Mouse (Mus musculus): Measurements from ENCODE around the gene Terb2. TPM values are rescaled to one million over a fixed set of nuclear protein-coding genes. Genes with fewer than 3 reads are reported as not detected.

The Terb2 gene
- total RNA-seq (2021): not detected
- long read RNA-seq, experiment 1: 0 reads
- long read RNA-seq, experiment 2: 0 reads

DNA sequence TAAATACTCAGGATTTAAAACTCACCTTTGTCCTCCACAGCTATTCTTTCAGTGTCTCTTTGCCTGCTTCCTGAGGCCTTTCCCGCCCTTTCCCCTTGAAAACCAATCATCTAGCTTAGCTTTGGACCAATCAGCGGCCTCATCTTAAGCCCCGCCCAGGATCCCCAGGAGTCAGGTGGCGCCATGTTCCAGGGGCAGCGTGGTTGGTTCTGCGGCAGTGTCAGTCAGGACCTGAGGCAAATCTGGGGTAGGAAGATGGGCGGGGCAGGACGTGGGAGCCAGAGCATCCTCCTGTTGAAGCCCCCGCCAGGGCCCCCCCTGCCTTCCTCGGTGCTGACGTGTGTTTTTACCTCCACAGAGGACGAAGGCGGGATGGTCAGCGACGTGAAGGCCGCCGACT, at the start of gene Terb2, which contains the start of gene Patl2:
TSS of gene Terb2 (plus strand) at position 167 of the 400 bp plus-strand sequence.
TSS of gene Patl2 (minus strand) at position 84 of the 400 bp plus-strand sequence.
- no peak for DNase-seq (ENCODE audit: low spot score in 2 of 2)

DNA sequence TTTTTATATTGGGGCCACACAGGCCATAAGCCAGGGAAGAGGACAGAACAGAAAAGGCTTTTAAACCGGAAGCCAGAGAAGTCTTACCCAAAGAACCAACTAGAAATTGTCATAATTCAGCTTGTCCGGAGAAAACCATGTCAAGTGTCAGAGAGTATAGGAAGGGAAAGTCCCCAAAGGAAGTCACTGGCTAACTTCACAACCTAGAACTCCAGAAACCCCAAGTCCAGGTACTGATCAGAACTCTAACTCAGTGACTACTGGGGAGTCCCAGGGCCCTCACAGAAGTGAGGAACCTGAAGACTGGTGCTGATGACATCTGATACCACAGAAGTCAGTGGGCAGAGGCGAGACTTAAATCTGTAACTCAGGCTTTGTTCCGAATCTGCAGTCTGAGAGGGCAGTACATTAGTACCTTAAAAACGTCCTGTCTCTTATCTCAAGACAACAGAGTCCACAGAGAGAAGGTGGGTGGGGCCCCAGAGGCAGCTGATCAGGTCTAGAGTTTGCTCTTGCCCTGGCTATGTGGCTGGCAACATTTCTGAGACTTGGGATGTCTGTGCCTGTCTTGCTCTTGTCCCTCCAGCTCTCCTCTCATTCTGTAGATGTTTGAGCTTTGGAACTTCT, 48.1 kb upstream of the Terb2 start:
- DNase-seq (ENCODE audit: low spot score in 2 of 2): no peak

DNA sequence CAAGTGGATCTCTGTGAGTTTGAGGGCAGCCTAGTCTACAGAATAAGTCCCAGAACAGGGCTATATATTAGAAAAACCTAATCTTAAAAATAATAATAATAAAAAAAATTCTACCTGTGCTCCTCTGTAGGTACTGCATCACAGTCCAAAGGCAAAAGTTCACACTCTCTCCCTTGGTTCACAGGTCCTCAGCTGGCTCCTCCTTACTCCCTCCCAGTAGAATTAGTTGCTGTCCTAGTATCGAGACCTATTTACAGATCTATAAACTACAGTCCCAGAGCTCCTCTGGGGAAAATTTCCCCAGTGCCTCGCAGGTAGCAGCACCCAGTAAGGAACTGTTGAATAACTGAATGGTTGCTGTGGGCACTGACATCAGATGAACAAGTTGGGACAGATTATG, 45.3 kb upstream of the Terb2 start:
- no peak for DNase-seq (ENCODE audit: low spot score in 2 of 2)

DNA sequence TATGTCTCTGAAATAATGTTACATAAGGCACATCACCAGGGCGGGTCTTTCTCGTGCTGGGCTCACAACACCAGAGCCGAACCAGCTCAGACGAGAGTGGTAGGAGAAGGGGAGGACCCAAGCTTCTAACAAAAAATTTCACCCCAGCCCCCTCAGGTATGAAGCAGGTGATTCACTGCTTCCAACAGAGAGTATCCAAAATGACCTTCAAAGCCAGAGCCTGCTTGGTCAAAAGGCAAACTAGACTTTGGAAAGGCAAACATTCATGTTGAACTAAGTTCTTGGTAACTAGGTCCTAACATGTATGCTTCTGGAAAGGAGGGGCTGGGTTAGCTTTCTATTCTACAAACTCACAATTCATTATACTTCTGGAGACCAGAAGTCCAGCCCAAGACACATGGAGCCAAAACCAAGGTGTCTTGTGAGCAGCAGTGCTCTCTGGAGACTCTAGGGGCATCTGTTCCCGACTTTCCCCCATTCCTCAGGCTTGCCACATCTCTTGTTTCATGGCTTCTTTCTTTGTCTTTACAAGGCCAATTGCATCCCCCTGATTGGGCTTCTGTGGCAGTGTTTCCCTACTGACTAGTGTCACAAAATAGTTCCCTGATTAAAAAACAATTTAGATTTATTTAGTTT, 44.6 kb upstream of the Terb2 start:
- no peak for DNase-seq (ENCODE audit: low spot score in 2 of 2)

DNA sequence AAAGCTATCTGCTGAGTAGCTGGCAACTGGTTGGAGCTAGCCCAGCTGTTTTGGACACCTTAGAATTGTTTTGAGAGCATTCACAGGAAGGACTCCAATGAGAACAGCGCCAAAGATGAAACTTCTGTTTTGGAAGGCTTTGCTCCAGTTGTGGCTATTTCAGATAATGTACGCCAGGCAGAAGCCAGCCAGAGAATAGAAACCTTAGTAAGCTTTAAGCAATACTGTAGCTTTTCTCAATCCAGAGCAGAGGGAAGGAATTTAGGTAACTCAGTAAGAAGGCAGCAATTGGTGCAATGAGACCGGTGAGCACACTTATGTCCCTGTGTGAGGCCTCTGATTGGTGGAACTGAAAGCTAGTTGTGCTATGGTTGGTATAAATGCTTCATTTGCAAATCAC, 43.0 kb upstream of the Terb2 start:
- no peak for DNase-seq (ENCODE audit: low spot score in 2 of 2)

DNA sequence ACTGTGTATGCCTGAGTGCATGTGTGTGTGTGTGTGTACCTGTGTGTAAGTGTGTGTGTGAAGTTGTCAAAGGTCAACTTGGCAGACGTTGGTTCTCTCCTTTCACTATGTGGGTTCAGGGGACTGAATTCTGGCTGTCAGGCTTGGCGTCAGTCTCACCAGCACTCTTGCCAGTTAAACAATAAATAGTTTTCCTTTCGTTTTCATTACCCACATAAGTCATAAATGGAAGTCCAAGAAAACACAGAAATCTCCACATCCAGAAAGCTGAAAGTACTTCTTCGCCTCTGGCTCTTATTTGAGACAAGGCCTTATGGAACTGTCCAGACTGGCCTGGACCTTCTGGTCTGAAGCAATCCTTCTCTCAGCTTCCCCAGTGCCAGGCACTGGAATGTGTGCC, 40.3 kb upstream of the Terb2 start:
- DNase-seq (ENCODE audit: low spot score in 2 of 2): no peak

DNA sequence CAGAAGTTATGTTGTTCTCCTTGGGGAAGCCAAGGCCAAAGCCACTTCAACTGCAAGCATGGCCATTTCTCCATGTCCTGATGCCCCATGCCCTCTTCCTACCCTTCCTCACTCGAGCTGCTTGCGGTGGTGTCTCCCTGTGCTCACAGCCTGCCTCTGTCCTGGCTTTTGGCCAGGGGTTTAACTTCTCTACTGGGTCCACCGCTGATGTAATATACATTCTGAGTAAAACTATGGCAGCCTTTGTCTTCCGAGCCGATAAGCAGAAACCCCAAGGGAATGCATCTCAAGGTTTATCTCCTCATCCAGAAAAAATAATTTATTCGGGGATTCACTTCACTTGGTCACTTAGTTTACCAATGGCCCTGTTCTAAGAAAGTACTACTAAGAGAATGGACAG, 39.4 kb upstream of the Terb2 start:
- DNase-seq (ENCODE audit: low spot score in 2 of 2): no peak

DNA sequence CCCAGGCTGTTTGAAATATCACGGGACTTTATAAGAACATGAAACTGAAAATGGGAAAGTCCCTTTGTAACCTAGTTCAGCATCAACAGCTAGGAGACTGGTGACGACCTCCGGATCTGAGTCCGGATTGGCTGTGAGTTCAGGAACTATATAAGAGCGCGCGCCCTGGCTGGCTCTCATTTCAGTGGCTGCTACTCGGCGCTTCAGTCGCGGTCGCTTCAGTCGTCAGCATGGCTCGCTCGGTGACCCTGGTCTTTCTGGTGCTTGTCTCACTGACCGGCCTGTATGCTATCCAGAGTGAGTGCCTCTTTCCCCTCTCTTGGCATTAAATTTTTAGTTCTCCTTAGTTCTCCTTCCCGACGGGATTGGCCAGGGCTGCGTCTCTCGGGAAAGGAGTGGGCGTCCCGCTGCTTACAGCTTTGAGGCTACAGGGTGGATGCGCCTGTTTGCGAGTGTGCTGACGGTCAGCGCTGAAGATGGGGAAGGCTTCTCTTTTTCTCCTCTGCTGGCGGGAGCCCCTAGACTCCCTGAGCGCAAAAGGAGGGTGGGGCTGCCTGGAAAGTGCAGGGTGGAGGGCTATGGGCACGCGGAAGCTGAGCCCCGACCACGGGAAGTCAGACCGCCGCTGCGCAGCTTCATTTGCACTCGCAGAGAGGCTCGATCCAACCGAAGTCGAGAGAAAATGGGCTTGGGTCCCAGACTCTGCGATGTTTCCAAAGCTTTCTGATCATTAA, 38.4 kb upstream of the Terb2 start, which contains the start of gene B2m:
TSS of gene B2m (plus strand) at position 179 of the 734 bp plus-strand sequence.
- peak; percentile 92 to 95 for DNase-seq (ENCODE audit: low spot score in 2 of 2)

DNA sequence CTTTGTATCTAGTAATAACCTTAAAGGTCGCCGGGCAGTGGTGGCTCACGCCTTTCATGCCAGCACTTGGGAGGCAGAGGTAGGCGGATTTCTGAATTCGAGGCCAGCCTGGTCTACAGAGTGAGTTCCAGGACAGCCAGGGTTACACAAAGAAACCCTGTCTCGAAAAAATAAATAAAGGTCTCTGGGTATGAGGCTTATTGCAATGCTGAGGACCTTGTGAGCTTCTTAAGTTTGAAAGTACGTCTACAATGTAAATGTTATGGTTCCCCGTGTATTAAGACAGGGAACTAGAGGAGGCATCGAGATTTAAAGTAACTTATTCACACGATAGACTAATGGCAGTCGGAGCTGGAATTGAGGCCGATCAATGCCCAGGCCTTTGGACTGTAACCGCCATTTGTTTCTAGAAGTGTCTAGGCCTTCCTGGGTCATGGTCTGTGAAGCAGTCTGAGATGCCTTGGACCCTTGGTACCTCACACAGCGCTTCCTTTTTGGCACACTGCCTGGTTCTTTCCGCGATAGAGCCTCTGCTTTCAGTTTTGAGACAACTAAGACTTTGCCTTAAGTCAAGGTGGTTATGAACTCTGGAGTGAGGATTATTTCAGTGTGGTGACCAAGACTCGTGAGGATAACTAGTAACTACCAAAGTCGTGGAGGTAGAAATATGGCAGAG, 37.7 kb upstream of the Terb2 start:
- peak; percentile 67 for DNase-seq (ENCODE audit: low spot score in 2 of 2)

DNA sequence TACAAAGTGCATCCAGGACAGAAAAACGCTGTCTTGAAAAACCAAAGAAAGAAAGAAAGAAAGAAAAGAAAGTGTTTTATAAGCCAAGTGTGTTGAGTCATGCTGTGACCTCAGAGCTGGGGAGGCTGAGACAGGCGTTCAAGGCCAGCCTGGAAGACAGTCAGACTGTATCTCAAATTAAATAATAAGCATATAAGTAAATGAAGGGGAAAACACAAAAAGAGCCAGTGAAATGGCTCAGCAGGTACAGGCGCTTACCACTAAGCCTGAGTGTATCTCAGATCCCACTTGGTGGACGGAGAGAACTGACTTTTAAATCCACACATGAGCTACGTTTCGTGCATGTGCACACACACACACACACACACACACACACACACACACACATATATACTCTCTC, 36.8 kb upstream of the Terb2 start:
- no peak for DNase-seq (ENCODE audit: low spot score in 2 of 2)

DNA sequence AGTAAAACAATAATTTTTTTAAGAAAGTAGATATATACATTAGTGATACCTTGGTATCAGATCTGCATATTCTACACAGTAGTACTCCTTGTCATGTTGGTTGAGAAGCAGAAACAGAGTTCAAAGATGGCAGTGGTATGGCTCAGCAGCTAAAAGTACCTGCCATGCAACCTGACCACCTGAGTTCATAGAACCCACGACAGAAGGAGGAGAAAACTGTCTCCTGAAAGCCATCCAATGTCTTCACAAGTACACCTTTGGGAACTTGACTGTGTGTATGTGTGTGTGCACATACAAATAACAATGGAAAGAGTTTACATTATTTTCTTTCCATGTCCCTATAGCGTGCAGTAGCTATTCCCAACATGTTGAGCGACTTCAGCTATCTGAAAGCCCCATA, 36.4 kb upstream of the Terb2 start:
- no peak for DNase-seq (ENCODE audit: low spot score in 2 of 2)

DNA sequence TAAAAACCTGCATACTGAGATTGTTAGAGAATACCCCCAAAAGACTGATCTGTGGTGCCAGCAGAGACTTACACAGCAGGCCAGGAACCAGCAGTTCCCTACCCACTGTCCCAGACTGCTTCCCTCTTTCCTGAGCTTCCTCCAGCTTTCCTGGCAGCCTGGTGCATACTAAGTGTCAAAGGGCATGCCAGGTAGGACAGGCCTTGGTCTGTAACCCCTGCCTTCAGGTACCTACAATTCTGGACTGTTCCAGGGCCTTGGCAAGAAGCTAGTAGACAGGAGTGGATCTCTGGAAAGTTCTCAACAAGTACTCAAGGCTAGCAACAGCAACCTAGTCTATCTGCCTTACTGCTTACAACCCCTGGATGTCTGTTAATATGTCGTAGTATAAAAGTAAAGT, 34.9 kb upstream of the Terb2 start:
- no peak for DNase-seq (ENCODE audit: low spot score in 2 of 2)

DNA sequence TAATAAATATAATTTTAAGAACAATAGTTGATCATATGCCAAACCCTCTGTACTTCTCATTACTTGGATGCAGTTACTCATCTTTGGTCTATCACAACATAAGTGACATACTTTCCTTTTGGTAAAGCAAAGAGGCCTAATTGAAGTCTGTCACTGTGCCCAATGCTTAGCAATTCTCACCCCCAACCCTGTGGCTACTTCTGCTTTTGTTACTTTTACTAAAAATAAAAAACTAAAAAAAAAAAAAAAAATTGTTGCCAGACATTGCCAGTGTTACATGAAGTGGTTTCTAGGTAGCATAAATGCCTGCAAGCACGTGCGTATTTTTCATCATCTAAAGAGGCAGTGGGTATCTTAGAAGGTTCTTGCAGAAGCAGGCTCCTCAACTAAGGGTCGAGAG, 33.2 kb upstream of the Terb2 start:
- no peak for DNase-seq (ENCODE audit: low spot score in 2 of 2)

DNA sequence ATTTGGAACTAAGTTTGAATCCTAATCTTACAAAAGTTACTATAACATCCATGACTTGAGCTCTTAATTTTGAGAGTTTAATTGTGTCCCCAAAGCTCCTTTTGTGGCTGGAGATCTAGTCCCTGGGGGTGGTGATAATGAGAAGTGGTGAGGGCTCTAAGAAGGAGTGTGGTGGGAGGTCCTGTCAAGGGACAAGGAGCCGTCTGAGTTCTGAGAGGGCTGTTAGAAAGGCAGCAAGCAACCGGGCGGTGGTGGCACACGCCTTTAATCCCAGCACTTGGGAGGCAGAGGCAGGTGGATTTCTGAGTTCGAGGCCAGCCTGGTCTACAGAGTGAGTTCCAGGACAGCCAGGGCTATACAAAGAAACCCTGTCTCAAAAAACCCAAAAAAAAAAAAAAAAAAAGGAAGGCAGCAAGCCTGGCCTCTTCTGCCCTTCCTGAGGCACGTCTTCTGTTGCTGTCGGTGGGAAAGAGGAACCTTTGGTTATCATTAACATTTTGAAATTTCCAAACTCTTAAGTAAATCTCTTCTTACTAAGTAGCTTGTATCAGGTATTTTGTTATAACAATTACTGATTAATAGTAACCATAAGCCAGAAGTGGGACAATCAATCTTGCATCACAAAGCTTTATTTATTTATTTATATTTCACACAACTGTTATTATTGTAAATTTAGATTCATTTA, 32.2 kb upstream of the Terb2 start:
- no peak for DNase-seq (ENCODE audit: low spot score in 2 of 2)

DNA sequence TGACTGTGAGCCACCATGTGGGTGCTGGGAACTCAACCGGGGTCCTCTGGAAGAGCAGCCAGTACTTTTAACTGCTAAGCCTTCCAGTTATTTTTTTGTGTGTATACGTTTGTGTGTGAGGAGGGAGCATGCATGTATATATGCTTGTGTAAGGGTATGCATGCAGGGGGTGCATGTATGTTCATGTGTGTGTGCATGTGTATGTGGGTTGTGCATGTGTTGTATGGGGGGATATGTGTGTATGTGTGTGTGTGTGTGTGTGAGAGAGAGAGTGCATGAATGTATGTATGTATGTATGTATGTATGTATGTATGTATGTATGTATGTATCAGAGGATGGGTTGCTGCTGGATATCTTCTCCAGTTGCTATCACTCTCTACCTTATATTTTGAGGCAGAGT, 31.6 kb upstream of the Terb2 start:
- no peak for DNase-seq (ENCODE audit: low spot score in 2 of 2)

DNA sequence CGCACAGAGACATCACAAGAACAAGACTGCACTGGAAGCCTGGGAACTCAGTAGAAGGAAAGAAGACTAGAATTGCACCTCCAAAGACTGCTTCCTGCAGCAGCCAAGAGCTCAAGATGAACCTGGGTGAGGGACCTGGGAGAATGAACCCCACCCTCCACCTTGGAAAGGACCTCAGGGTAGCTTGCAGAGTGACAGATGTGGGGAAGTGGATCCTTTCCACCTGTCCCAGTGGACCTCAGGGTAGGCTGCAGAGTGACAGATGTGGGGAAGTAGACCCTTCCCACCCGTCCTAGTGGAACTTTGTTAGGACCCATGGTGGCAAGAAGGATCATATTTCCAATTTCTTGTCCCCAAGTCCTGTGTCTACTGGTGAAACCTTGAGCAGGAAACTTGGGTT, 30.8 kb upstream of the Terb2 start:
- no peak for DNase-seq (ENCODE audit: low spot score in 2 of 2)

DNA sequence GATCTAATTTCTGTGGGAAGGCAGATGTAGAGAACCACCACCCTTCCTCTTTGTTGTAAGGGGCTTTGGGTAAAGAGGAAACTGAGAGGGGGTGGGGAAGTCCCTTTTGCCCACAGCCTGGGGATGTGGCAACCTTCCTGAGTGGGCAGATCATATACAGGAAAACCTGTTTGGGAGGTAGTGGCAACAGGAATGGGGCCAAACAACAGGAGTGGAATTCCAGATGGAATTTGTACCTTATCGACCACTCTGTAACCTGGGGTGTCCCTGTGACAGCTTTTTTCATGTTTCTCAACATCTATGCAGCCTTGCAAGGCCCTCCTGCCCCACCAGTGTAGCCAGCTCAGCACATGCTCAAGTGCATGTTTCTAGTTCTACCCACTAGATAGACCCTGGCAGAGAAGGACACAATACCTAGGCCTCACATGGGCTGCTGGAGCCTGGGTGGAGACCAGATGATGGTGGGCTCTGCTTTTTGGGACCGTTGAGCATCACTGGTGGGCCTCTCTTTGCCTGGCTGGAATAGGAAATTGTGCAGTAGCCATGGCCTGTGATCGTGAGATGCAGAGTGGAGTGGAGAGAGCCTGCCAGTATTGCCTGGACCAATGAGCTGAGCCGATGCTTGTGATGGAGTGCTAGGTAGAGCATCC, 29.9 kb upstream of the Terb2 start:
- no peak for DNase-seq (ENCODE audit: low spot score in 2 of 2)

DNA sequence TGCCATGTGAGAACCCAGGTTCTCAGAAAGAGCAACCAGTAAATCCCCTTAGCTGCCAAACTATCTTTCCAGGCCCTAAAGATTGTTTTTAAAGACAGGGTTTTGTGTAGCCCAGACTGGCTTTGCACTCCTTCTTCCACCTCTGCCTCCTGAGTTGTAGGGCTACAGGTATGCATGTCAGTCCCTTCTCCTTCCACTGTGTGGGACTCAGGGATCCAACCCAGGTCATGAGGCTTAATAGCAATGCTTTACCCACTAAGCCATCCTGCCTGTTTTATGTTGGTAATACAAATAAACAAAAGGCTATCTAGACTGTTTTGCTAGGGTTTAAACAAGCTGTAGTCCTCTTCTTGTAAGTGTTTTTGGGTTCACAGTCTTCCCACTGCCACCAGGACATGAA, 28.5 kb upstream of the Terb2 start:
- no peak for DNase-seq (ENCODE audit: low spot score in 2 of 2)

DNA sequence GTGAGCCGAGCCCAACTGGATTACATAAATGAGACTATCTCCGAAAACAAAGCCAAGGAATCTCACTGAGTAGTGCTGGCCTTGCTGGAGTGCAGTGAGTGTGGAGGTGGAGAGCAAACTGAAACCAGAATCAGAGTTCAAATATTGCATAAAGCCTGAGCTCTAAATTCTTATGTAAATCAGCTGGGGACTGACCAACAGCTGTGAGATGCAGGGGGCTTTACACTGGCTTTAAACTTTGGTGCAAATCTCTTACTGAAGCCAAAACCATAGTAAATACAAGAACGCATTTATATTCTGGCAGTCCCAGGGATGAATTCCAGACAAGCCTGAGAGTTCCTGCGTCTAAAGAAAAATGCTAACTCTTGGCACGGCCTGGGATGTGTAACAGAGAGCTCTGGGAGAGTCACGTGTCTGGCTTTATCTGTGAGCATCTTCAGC, 27.7 kb upstream of the Terb2 start:
- DNase-seq (ENCODE audit: low spot score in 2 of 2): no peak

DNA sequence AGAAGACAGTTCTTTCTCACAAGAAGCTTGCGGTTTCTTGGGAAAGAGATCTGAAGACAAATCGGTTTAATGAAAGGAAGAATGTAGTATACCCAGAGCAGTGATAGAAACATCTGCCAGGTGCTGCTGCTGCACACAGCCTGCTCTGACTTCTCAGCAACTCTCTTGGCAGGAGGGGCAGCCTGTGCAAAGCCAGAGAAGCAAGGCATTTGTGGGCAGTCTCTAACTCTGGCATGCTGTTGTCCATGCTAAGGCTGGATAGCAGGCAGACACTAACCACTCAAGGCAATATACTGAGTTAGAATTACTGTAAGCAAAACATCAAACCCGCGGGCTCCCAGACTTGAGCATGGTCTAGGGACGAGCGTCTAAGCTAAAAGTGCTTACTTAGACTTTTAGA, 26.4 kb upstream of the Terb2 start:
- no peak for DNase-seq (ENCODE audit: low spot score in 2 of 2)

DNA sequence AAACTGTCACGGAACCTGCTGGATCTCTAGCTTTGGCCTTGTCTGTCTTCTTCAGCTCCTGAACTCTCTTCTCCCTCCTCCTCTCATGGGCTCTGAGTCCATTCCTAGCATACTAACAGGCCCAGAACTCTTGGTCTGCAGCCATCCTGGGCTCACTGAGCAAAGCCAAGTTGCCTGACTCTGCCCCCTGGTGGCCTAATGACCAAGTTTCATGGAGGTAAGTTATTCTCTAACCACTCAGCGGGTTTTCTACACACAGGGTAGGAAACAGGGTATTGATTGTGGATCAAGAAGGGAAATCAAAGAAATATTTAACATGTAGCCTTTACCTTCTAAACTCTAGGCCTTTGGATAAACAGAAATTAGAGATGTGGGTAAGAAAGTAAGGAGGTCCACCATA, 25.4 kb upstream of the Terb2 start, which contains the start of gene Trim69:
TSS of gene Trim69 (plus strand) at position 21 of the 400 bp plus-strand sequence.
- peak; percentile 83 for DNase-seq (ENCODE audit: low spot score in 2 of 2)
